Mouse (Mus musculus): ENCODE data around the gene Romo1.
"Not testable (repeated sequence)": the region's sequence is repeated elsewhere in the genome, so short reads cannot be mapped to it uniquely, and the experiment has no call there.

The Romo1 gene

GRCm38 (mm10) chr2:156180094-156180821 is 36.4 kb downstream of the Romo1 start, which contains the start of gene Rbm39:
Gene Rbm39 (minus strand): TSS chr2:156180238.
- DNase-seq, result peak; percentile 99 to 100

GRCm38 (mm10) chr2:156180824-156181590 is 37.2 kb downstream of the Romo1 start:
- DNase-seq, result no peak

GRCm38 (mm10) chr2:156181592-156181991 is 37.8 kb downstream of the Romo1 start:
- no peak for DNase-seq

- not testable (repeated sequence) for DNase-seq
Observed at GRCm38 (mm10) chr2:156189241-156189640, 45.4 kb downstream of the Romo1 start.

GRCm38 (mm10) chr2:156190004-156190896 is 46.4 kb downstream of the Romo1 start:
- peak; percentile 71 to 78 for DNase-seq

- no peak for DNase-seq
Observed at GRCm38 (mm10) chr2:156191540-156191939, 47.7 kb downstream of the Romo1 start.

GRCm38 (mm10) chr2:156192068-156192467 is 48.2 kb downstream of the Romo1 start:
- no peak for DNase-seq

- no peak for DNase-seq
Observed at GRCm38 (mm10) chr2:156193066-156193862, 49.4 kb downstream of the Romo1 start.

- no peak for DNase-seq
Observed at GRCm38 (mm10) chr2:156194571-156194970, 50.7 kb downstream of the Romo1 start.

Data from thymus, postnatal 36 days (tissue).